Mouse (Mus musculus): ENCODE data around the gene Pyy. TPM values are rescaled to one million over a fixed set of nuclear protein-coding genes. Genes with fewer than 3 reads are reported as not detected.

The Pyy gene
- not detected in 2 replicates for polyA plus RNA-seq (2014; fragmentation: Nextera tagmentation; extraction: Ambion mirVana)

DNA sequence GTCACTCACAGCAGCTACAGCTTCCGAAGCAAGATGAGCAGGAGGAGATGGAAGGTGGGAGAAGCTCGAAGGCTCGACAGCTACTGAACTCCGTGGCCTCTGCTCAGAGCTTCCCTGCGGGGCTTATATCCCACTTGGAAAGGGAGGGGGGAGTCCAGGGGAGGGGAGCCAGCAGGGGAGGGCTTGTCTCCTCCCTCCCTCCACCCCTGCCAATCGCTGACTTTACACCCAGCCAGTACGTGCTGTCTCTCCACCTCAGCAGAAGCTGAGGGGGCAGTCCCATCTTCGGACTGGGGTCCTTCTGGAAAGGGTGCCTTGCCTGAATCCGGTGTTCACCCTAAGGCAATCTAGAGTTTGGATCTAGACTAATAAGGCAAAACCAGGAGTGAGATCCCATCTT lies at the start of gene Pyy:
Pyy (minus strand) TSS at position 101 of the 400 bp plus-strand sequence.
- H3K4me2 ChIP-seq (ENCODE audit: low read length): no peak within 1 kb of the TSS
- no peaks in the 10 kb centered on the region for H3K4me1 ChIP-seq (ENCODE audit: control insufficient read depth, insufficient read depth, low read length)
- no peaks in the 10 kb centered on the region for H3K36me3 ChIP-seq (ENCODE audit: control insufficient read depth, insufficient read depth, low read length)
- H3K9me3 ChIP-seq (ENCODE audit: control insufficient read depth, low read length): no peaks in the 10 kb centered on the region
- no peak for ATAC-seq (ENCODE audit: low FRiP score, low TSS enrichment)
- no peak for DNase-seq
- no peak within 1 kb of the TSS for H3K9ac ChIP-seq (replicated peaks; ENCODE audit: low read length)
- H3K27me3 ChIP-seq (ENCODE audit: control insufficient read depth, insufficient read depth, low read length): peaks cover 39% of the 10 kb centered on the region
- 11% methylated on average over 9 of the region's 9 CpGs for whole genome bisulfite sequencing
- no peak within 1 kb of the TSS for H3K27ac ChIP-seq (replicated peaks; ENCODE audit: low read depth, low read length)
- no peak within 1 kb of the TSS; the same call in 1 of the 2 replicates for H3K4me3 ChIP-seq (replicated peaks; ENCODE audit: low read depth, low read length)

DNA sequence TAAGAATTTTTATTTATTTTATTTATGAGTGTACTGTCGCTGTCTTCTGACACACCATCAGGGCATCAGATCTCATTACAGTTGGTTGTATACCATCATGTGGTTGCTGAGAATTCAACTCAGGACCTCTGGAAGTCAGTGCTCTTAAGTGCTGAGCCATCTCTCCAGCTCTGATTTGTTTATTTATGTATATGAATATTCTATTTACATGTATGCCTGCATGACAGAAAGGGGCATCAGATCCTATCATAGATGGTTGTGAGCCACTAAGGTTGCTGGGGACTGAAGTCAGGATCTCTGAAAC lies 49.1 kb upstream of the Pyy start:
- Histone ChIP-seq H3K4me2 (ENCODE audit: low read length) (no peak overlapping the region), H3K36me3 (ENCODE audit: control insufficient read depth, insufficient read depth, low read length) (peaks cover 22% of the 10 kb centered on the region), H3K4me1 (ENCODE audit: control insufficient read depth, insufficient read depth, low read length) (peaks cover 3% of the 10 kb centered on the region; the same call in 1 of the 2 replicates), H3K27me3 (ENCODE audit: control insufficient read depth, insufficient read depth, low read length) (no peaks in the 10 kb centered on the region), H3K9me3 (ENCODE audit: control insufficient read depth, low read length) (no peaks in the 10 kb centered on the region), H3K27ac (replicated peaks; ENCODE audit: low read depth, low read length) (no peak overlapping the region), H3K9ac (replicated peaks; ENCODE audit: low read length) (no peak overlapping the region), H3K4me3 (replicated peaks; ENCODE audit: low read depth, low read length) (no peak overlapping the region)
- DNase-seq (no peak), ATAC-seq (ENCODE audit: low FRiP score, low TSS enrichment) (no peak)
- WGBS: 16% methylated on average over 1 of the region's 1 CpGs

- H3K36me3 ChIP-seq (ENCODE audit: control insufficient read depth, insufficient read depth, low read length): peaks cover 16% of the 10 kb centered on the region
- peaks cover 3% of the 10 kb centered on the region; the same call in 1 of the 2 replicates for H3K4me1 ChIP-seq (ENCODE audit: control insufficient read depth, insufficient read depth, low read length)
- no peaks in the 10 kb centered on the region for H3K27me3 ChIP-seq (ENCODE audit: control insufficient read depth, insufficient read depth, low read length)
- under 1% methylated on average over 37 of the region's 37 CpGs for WGBS
- H3K9ac ChIP-seq (replicated peaks; ENCODE audit: low read length): peak within 1 kb of the TSS; percentile 66
- ATAC-seq (ENCODE audit: low FRiP score, low TSS enrichment) (peak; percentile 86; the same call in 1 of the 2 replicates), DNase-seq (peak; percentile 95)
- peak within 1 kb of the TSS; percentile 77 for H3K27ac ChIP-seq (replicated peaks; ENCODE audit: low read depth, low read length)
- peak within 1 kb of the TSS; percentile 70 for H3K4me2 ChIP-seq (ENCODE audit: low read length)
- peak within 1 kb of the TSS; percentile 61 for H3K4me3 ChIP-seq (replicated peaks; ENCODE audit: low read depth, low read length)
- no peaks in the 10 kb centered on the region for H3K9me3 ChIP-seq (ENCODE audit: control insufficient read depth, low read length)
These were observed 48.6 kb upstream of the Pyy start, which contains the start of gene Tmem101 for GRCm38 (mm10) chr11:102156039-102156785. Gene Tmem101, minus strand, starts transcription at chr11:102156404.

DNA sequence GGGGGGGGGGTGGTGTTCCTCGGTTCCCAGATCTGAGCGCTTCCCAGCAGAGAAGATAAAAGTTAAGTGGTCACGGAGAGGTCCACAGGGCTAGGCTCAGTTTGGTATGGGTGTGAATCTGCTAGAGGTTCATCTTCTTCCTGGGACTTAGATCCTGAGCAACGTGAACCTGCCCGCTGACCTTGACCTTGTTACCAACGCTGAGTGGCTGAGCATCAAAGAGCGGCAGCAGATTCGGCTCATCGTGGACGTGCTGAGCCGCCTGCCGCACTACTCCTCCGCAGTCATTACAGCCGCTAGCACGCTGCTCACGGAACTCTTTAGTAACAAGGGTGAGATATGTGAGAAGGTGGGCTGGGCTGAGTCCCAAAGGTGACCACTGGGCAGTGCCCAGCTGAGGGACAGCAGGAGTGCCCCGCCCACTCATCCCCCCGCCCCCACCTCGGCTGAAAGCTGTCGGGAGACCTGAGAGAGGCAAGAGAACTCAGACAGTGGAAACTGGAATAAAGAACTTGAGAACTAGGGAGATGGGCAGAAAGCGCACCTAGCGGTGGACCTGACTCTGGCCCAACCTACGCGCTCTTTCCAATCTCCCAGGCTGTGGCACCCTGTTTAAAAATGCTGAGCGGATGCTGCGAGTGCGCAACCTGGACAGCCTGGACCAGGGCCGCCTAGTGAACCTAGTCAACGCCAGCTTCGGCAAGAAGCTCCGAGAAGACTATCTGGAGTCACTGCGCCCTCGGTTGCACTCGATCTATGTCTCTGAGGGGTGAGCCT lies 39.8 kb upstream of the Pyy start:
- Histone ChIP-seq H3K9ac (replicated peaks; ENCODE audit: low read length) (no peak overlapping the region), H3K27me3 (ENCODE audit: control insufficient read depth, insufficient read depth, low read length) (peaks cover 54% of the 10 kb centered on the region), H3K27ac (replicated peaks; ENCODE audit: low read depth, low read length) (no peak overlapping the region), H3K4me1 (ENCODE audit: control insufficient read depth, insufficient read depth, low read length) (0 out of 2 replicates have a peak, but pooled peaks cover 3% of the 10 kb centered on the region), H3K4me2 (ENCODE audit: low read length) (no peak overlapping the region), H3K4me3 (replicated peaks; ENCODE audit: low read depth, low read length) (no peak overlapping the region), H3K9me3 (ENCODE audit: control insufficient read depth, low read length) (no peaks in the 10 kb centered on the region), H3K36me3 (ENCODE audit: control insufficient read depth, insufficient read depth, low read length) (peaks cover 1% of the 10 kb centered on the region; the same call in 1 of the 2 replicates)
- WGBS: 9% methylated on average over 34 of the region's 34 CpGs
- DNase-seq (no peak), ATAC-seq (ENCODE audit: low FRiP score, low TSS enrichment) (no peak)

DNA sequence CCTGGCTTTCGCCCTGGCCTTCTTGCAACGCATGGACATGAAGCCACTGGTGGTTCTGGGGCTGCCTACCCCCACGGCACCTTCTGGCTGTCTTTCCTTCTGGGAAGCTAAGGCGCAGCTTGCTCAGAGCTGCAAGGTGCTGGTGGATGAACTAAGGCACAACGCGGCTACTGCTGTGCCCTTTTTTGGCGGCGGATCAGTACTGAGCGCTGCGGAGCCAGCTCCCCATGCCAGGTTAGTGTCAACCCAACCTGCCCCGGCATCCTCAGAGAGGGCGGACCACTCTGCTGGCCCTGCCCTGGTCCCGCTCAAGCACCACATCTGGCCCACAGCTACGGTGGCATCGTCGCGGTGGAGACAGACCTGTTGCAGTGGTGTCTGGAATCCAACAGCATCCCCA lies 38.9 kb upstream of the Pyy start:
- DNase-seq: no peak
- H3K36me3 ChIP-seq (ENCODE audit: control insufficient read depth, insufficient read depth, low read length): no peaks in the 10 kb centered on the region
- peaks cover 56% of the 10 kb centered on the region for H3K27me3 ChIP-seq (ENCODE audit: control insufficient read depth, insufficient read depth, low read length)
- ATAC-seq (ENCODE audit: low FRiP score, low TSS enrichment): no peak
- no peak overlapping the region for H3K4me3 ChIP-seq (replicated peaks; ENCODE audit: low read depth, low read length)
- no peaks in the 10 kb centered on the region for H3K9me3 ChIP-seq (ENCODE audit: control insufficient read depth, low read length)
- no peak overlapping the region for H3K9ac ChIP-seq (replicated peaks; ENCODE audit: low read length)
- no peak overlapping the region for H3K4me2 ChIP-seq (ENCODE audit: low read length)
- 0 out of 2 replicates have a peak, but pooled peaks cover 3% of the 10 kb centered on the region for H3K4me1 ChIP-seq (ENCODE audit: control insufficient read depth, insufficient read depth, low read length)
- H3K27ac ChIP-seq (replicated peaks; ENCODE audit: low read depth, low read length): no peak overlapping the region
- WGBS: 11% methylated on average over 17 of the region's 17 CpGs

DNA sequence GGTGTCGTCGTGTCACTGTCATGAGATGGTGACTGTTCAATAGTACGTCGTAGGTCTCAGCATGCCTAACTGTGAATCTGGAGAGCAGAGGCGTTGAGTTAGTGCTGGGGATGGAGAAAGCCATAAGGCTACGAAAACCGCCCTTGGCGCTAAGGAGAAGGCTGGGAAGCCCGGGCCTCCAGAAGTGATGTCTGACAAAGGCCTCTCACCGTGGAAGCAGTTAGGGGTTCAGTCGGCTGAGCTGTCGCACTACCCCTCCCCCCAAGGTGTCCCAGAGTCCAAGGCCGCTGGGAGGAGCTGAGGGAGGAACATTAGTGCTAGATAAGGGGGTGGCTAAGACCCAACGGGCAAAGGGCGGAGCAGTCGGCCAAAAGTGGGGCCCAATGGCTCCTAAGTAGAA lies 38.4 kb upstream of the Pyy start:
- H3K4me2 ChIP-seq (ENCODE audit: low read length): no peak overlapping the region
- DNase-seq (no peak), ATAC-seq (ENCODE audit: low FRiP score, low TSS enrichment) (no peak)
- H3K9ac ChIP-seq (replicated peaks; ENCODE audit: low read length): no peak overlapping the region
- H3K36me3 ChIP-seq (ENCODE audit: control insufficient read depth, insufficient read depth, low read length): no peaks in the 10 kb centered on the region
- peaks cover 56% of the 10 kb centered on the region for H3K27me3 ChIP-seq (ENCODE audit: control insufficient read depth, insufficient read depth, low read length)
- WGBS: 4% methylated on average over 16 of the region's 16 CpGs
- H3K4me3 ChIP-seq (replicated peaks; ENCODE audit: low read depth, low read length): no peak overlapping the region
- H3K4me1 ChIP-seq (ENCODE audit: control insufficient read depth, insufficient read depth, low read length): 0 out of 2 replicates have a peak, but pooled peaks cover 3% of the 10 kb centered on the region
- H3K9me3 ChIP-seq (ENCODE audit: control insufficient read depth, low read length): no peaks in the 10 kb centered on the region
- H3K27ac ChIP-seq (replicated peaks; ENCODE audit: low read depth, low read length): no peak overlapping the region

DNA sequence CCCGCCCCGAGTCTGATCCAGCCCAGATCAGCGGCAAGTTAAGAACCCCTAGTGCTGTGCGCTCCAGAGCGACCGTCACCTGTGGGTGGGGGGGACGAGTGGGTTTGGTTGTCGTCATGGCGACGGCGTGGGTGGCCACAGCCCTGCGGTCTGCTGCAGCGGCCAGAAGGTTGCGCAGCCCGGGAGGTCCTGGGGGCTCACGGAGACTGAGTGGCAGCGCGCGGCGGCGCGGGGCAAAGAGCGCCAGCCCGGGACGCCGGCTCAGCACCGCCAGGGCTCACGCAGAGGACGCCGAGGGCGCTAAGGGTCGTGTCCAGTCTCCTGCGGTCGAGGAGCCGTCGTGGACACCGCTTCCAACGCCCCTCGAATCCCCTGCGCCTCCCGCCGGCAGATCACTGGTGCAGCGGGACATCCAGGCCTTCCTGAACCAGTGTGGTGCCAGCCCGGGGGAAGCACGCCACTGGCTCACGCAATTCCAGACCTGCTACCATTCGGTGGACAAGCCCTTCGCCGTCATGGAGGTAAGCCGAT lies 37.9 kb upstream of the Pyy start, which contains the start of gene Nags:
Nags (plus strand) TSS at position 43 of the 531 bp plus-strand sequence.
- Histone ChIP-seq H3K27me3 (ENCODE audit: control insufficient read depth, insufficient read depth, low read length) (peaks cover 56% of the 10 kb centered on the region), H3K36me3 (ENCODE audit: control insufficient read depth, insufficient read depth, low read length) (no peaks in the 10 kb centered on the region), H3K27ac (replicated peaks; ENCODE audit: low read depth, low read length) (no peak within 1 kb of the TSS), H3K4me2 (ENCODE audit: low read length) (peak within 1 kb of the TSS; percentile 37), H3K9me3 (ENCODE audit: control insufficient read depth, low read length) (no peaks in the 10 kb centered on the region), H3K9ac (replicated peaks; ENCODE audit: low read length) (no peak within 1 kb of the TSS), H3K4me1 (ENCODE audit: control insufficient read depth, insufficient read depth, low read length) (0 out of 2 replicates have a peak, but pooled peaks cover 3% of the 10 kb centered on the region), H3K4me3 (replicated peaks; ENCODE audit: low read depth, low read length) (peak within 1 kb of the TSS; percentile 14; the same call in 1 of the 2 replicates)
- DNase-seq (no peak), ATAC-seq (ENCODE audit: low FRiP score, low TSS enrichment) (no peak)
- WGBS: 2% methylated on average over 50 of the region's 50 CpGs

DNA sequence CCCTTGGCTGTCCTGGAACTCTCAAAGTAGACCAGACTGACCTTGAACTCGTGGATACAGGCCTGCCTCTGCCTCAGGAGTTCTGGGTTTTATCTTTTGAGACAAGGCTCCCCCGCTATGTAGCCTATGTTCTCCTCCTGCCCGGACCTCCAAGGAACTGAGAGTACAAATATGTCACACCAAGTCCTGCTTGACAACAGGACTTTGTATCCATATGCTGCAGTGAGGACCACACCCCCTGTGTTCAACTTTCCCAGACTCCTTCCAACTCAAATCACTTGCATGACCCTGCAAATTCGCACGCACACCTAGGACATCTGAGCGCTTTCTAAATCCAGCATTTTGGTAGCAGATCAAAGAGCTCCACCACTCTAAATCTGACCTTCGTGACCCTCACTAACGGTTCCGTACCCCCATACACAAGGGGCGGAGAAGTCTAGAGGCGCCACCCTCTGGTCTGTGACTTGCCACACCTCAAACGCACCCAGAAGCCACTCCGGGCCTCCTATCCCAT lies 37.4 kb upstream of the Pyy start:
- 22% methylated on average over 13 of the region's 13 CpGs for WGBS
- Histone ChIP-seq H3K4me3 (replicated peaks; ENCODE audit: low read depth, low read length) (peak overlapping the region; percentile 14; the same call in 1 of the 2 replicates), H3K36me3 (ENCODE audit: control insufficient read depth, insufficient read depth, low read length) (no peaks in the 10 kb centered on the region), H3K27ac (replicated peaks; ENCODE audit: low read depth, low read length) (no peak overlapping the region), H3K4me1 (ENCODE audit: control insufficient read depth, insufficient read depth, low read length) (0 out of 2 replicates have a peak, but pooled peaks cover 3% of the 10 kb centered on the region), H3K9me3 (ENCODE audit: control insufficient read depth, low read length) (no peaks in the 10 kb centered on the region), H3K4me2 (ENCODE audit: low read length) (peak overlapping the region; percentile 37), H3K9ac (replicated peaks; ENCODE audit: low read length) (no peak overlapping the region), H3K27me3 (ENCODE audit: control insufficient read depth, insufficient read depth, low read length) (peaks cover 56% of the 10 kb centered on the region)
- ATAC-seq (ENCODE audit: low FRiP score, low TSS enrichment) (no peak), DNase-seq (no peak)
